Mouse (Mus musculus) urinary bladder, postnatal 10 days (tissue): ENCODE measurements around the gene Arrdc2.

Experiments used
- DNase-seq: peaks from one replicate; pipeline ENCODE4 v3.0.0; 2022; ENCODE audit warnings: low spot score

Gene Arrdc2

DNA sequence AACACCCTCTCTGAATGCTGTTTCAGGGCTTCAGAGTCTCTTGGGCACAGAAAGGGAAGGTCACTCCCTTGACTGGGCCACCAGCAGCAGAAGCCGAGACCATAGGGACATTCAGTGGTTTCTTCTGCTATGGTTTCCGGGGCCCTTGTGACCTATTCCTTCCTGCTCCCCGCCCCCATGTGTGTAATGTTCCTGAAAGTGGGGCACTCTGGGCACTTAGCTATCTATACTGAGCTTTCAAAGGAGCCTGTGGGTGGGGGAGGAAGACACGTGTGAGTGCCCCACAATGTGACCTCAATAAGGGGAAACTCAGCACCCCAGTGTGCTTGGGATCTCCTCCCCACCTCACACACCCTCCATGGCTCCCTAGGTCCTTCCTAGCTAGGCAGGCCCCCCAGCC is 33.0 kb downstream of the Arrdc2 start:
- no peak for DNase-seq

DNA sequence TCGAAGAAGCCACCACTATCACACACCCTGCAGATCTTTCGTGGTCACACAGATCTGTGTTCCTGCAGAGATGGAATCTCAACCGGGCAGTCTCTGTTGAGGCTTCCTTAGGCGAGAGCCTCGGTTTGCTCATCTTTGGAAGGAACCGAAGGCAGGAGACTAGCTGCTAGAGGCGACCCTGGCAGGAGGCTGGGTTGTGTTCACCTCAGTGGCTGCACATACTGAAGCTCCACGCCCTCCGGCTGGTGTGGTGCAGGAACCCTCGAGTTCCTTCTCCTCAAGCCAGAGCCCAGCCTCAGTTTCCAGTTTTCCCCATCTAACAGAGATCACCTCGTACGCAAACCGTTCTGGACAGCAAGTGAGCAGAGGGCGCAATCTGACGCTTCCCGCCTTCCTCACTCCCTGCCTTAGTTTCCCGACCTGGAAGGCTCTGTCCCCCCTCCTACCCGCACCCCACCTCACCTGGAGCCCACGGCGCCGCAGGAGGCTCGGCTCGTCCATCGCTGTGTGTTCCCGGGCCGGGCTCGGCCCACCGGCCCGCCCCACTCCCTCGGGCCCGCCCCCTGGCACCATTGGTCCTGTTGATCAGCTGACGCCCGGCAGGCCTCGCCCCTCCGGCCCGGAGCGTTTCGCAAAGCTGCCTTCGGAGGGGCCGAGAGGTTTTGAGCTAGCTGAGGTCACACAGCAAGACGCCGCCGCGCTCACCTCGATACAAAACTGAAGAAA is 34.9 kb downstream of the Arrdc2 start, which contains the start of gene Mast3:
Mast3 (minus strand) TSS at position 574 of the 726 bp plus-strand sequence.
- no peak for DNase-seq

DNA sequence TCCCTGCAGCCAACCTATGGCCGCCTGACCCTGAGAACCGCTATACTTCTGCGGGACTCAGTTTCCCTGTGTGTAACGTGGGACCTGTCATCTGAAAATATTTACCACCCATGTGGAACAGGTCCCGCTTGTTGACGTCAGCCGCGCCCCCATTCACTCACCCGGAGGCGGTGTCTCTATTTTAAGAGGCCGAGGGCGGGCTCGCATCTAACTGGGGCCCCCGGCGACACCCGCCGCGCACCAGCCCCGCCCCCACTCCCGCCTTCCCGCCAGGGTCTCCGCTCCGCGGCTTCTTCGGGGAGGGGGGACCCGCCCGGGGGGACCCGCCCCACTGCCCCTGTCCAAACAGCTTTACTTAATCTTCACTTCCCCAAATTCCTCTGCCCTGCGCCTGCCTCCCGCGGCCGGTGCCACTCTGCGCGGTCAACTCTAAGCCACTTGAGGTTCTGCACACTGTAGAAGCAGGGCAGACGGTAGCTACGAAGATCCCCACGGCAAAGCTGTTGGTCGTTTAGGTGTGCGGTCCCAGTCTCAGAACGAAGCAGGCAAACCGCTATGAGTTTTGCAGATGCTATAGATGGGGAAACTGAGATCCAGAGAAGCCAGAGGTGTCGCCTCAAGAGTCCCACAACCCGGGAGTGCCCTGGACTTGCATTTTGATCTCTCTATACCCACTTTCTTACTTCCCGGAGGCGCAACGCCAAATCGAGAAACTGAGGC is 35.6 kb downstream of the Arrdc2 start:
- DNase-seq, result no peak

DNA sequence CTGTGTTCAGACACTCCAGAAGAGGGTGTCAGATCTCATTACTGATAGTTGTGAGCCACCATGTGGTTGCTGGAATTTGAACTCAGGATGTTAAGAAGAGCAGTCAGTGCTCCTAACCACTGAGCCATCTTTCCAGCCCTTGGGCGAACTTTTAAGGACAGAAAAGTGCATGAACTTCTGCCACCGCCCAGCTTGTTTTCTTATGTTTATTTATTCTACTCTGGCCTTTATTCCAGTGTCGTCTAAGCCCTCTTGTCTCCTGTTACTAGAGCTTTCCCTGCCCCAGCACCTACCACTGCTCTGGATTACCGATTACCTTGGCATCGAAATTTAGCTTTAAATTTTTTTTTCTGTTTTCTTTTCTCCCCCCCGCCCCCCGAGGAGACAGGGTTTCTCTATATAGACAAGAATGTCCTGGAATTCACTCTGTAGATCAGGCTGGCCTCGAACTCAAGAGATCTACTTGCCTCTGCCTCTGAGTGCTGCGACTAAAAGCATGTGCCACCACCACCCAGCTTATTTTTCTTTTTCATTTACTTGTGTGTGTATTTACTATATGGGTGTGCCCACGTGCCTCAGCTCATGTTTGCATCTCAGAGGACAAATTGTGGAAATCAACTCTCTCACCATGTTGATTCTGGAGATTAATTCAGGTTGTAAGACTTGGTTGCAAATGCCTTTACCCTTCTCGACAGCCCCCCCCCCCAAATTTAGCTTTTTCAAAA is 36.6 kb downstream of the Arrdc2 start:
- no peak for DNase-seq

DNA sequence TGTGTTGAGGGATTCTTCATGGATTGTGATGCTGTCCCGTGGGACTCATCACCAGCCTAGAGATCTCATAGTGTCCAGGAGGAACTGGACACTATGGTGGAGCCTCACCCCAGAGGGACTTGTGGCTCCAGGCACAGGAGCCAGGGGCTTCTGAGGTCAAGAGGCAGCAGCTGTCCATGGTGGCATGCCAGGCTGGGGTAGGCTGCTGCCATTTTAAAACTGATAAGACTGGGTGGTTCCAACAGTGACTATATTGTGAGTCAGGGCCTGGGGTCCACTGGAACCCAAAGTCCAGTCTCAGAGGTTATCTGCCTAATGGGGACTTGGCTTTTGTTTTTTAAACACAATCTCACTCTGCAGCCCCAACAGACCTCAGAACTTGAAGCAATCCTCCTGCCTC is 37.7 kb downstream of the Arrdc2 start:
- no peak for DNase-seq

DNA sequence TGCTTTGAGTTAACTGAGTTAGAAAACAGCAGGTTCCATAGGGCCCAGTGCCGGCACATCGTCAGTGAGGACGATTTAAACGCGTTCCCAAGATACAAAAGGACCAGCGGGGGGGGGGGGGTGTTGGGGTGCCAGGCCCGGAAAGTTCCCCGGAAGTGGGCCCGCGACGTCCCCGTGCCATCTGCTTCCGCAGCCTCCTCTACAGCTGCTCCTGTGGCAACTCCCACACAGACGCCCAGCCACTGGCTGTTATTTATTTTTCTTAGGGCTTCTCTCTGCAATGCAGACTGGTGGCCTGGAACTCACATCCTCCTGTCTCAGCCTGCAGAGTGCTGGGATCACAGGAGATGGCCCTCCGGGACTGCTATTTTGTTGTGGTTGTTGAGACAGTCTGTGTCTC is 38.4 kb downstream of the Arrdc2 start:
- DNase-seq, result no peak

DNA sequence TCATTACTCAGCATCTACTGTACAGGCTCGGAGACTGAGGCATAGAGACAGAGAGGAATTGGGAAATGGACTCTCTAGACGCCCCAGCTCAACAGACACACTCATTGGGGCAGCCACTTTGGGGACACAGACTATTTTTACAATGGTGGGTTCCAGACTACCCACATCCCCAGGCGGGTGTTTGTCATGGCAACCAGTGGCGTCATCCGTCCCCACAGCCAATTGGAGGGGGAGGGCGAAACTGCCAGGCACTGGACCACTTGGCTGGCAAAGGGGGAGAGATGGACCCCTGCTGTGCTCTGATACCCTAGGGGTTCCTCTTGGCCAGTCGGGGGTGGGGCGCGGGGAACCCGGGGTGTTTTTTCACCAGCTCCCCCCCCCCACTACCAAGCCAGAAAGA is 38.9 kb downstream of the Arrdc2 start:
- DNase-seq, result no peak

DNA sequence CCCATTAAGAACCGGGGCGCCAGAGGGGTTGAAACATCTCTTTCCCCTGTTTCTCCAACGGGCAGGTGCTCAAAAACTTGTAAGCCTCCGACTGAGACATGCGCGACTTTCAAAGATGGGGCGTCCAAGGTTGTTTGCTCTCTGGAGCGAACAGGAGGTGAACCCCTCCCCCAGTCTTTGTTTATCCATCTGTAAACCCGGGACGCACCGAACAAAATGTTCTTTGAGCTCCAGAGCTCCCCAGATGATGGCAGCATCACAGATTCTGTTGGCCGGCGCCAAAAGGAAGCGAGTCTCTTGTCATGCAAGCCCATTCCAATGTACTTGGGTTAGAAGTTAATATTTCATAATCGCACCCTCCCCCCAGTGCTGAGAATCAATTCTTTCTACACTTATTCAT is 41.2 kb downstream of the Arrdc2 start:
- DNase-seq, result no peak

DNA sequence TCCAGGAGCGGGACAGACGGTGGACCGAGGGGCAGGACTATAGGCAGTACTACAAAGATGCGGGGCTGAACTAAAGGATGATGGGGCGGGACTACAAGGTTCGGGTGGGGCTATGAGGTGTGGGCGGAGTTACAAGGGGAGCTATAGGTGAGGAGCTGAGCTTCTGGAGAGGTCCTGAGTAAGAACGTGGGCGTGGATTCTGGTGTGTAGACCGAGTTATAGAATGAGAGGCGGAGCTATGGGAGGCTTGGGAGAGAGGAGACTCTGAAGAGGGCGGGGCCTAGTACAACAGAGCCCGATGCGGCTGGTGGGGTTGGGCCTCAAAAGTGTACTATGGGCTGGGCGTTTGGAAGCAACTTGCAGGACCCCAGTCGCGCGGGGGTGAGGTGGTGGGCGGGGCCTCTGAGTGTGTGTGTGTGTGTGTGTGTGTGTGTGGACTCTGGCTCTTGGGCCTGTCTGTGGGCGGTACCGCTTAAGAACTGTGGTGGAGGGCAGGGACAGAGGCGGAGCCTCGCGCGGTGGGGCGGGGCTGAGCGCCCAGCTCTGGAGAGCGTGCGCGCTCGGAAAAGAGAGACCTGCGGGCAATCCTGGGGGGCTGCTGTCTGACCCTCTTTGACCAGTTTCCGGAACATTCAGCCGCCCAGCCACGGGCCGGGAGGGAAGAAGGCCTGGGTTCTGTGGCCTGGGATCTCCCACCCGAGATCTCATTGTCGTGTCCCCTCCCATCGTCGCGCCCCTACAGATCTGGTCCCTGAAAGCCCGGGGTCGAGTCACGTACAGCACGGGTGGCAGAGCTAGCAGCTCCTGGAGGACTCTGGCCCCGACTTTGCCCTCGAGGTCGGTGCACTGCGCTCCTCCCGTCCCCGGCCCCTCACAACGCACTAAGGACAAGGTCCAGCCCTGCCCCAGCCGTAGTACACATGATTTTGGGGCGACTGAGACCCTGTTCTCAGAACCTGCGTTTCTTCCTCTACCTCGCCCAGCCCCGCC is 42.1 kb downstream of the Arrdc2 start:
- DNase-seq, result no peak

DNA sequence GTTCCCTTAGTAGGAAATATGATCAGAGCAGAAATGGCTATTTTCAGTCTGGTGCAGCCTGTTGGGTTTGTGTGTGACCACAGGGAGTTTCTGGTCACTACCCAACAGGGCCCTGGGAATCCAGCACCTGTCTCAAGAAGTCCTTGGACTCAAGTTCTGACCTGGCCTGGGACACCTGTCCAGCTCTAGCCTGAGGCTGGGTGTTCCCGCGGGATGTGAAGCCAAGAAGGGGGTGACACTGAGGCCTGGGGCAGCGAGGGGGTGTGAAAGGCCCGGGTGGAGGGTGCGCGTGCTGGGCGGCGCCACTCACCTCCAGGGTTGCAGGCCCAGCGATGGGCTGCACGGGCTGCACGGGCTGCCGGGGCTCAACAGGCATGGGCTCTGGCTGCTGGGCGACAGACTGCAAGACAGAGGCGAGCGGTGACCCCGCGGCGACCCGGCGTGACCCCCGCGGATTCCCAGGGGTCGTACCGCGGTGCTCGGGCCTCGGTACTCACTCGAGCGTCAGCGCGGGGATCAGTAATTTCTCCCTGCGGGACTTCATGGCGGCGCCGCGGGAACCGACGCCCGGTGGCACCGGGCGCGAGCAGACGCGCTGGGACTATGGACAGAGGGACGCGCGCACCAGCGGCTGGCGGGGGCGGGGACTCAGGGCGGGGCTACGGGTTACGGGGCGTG is 43.0 kb downstream of the Arrdc2 start:
- DNase-seq, result no peak

DNA sequence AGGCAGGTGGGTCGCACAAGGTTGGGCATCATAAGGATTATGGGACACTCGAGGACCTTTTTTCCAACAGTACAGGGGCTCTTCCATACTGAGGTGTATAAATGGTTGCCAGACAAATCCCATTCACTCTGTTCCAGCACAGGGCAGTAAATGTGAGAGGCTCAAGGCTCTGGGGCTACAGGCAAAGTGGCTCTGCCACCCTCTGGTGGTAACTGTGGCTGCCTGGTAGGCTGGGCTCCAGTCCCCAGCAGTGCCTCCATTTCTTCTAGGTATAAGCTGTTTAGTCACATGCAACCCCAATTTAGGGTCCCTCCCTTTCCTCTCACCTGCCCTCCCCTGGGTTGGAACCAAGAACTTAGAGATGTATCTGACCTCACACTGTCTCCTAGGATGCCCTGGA is 44.1 kb downstream of the Arrdc2 start:
- no peak for DNase-seq

DNA sequence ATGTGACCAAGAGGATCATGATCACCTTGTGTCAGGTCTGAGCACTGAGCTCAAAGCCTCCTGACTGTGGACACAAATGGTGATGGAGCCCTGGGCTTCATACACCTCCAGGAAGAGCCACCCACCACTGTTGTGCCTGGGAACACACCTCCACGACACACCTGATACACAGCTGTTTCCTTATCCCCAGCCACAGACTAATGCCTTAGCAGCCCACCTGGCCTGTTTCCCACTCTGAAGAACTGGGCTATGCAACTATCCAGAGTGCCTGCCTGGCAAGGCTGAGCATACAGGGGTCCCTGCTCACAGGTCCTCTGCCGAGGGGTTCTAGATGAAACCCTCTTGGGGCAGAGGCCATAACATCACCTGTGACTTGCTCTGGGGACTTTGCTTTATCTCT is 45.3 kb downstream of the Arrdc2 start:
- DNase-seq, result no peak

DNA sequence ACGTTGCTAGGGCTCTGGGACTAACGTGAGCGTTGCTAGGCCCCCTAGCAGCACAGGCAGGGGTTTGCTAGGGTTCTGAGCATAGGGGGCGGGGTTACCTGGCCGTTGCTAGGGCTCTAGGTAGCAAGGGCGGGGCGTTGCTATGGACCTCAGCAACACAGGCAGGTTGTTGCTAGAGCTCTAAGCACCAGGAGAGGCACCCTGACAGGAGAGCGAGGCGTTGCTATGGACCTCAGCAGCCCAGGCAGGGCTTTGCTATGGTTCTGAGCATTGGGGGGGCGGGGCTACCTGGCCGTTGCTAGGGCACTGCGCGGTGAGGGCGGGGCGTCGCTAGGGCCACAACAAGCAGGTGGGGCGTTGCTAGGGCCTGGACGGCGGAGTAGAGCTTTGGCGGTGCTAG is 46.8 kb downstream of the Arrdc2 start:
- no peak for DNase-seq

DNA sequence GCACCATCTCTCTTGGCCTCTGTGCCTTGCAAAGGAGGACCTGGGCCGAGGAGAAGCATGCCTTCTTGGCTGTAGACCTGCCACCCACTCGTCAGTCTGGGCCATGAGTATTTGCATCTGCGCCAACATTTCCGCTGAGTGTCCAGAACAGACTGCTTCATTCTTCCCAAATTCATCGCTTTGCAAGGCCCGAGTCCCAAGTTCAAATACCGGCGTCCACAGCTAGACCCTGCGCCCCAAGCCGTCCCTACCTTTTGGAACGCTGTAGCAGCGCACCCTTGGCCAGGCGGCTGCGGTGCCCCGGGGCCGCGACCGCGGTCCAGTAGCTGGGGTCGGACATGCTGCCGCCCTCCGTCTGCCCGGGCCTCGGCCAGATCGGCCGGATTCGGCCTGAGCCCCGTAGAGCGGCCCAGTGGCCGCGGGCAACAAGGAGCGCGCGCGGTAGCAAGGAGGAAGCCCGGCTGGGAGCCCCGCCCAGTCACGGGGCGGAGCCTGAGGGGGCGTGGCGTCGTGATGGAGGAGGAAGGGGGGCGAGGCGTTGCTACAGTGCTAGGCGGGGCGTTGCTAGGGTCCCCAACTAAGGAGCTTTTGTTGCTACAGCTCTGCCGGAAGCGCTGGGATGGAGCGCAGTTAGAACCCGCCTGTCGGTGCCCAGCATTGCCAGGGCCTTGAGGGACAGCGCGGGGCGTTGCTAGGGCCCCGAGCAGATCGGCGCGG is 47.4 kb downstream of the Arrdc2 start:
- peak; percentile 92 for DNase-seq

DNA sequence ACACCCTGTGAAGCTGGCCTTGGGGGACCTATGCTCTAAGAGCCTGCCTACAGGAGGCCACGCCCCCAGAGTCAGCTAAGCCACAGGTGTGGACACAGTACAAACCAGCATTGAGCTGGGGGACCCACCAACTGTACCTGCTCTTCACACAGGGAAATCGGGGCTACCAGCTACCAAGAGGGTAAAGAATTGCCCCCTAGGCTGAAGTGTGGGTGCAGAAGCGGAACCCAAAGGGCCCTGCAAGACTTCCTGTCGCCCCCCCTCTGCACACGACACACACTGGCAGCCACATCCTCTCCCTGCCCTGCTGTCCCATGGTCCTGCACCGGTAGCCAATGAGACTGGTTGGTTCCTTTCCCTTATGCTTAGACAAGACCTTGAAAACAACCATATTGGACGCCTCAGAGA is 48.2 kb downstream of the Arrdc2 start:
- DNase-seq, result no peak

DNA sequence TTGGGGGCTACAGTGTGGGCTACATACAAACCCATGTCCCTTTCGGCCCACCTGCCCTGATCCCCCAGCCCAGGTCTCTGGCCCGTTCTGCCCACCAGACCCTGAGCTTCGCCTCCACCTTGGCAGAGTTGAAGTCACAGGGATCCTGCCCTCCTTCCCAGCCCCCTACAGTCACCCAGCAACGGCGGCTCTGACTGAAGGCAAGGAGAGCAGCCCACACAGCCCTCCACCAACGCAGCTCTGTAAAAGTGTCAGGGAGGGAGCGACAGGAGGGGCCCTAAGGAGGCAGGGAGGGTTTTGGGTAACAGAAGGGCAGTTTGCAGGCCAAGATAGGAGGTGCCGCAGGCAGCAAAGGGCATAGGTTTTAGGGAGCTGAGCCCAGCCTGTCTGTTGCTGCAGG is 48.7 kb downstream of the Arrdc2 start:
- DNase-seq, result no peak

DNA sequence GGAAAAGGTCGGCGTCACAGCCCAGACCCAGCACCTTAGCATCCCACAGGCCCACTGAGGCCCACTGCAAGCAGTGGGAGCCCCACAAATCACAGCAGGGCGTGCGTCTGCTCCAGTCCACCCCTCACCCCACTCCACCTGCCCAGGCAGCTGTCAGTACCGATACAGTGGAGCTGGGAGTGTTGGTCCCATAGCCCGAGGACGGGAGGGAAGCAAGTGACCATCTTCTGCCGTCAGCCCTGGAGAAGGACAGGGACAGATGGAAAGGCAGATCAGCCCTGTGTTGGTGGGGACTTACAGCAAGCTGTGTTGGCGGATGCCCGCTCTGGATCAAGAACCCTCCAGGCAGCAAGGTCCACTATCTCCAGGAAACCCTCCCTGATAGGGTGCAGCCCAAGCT is 50.5 kb downstream of the Arrdc2 start:
- no peak for DNase-seq

DNA sequence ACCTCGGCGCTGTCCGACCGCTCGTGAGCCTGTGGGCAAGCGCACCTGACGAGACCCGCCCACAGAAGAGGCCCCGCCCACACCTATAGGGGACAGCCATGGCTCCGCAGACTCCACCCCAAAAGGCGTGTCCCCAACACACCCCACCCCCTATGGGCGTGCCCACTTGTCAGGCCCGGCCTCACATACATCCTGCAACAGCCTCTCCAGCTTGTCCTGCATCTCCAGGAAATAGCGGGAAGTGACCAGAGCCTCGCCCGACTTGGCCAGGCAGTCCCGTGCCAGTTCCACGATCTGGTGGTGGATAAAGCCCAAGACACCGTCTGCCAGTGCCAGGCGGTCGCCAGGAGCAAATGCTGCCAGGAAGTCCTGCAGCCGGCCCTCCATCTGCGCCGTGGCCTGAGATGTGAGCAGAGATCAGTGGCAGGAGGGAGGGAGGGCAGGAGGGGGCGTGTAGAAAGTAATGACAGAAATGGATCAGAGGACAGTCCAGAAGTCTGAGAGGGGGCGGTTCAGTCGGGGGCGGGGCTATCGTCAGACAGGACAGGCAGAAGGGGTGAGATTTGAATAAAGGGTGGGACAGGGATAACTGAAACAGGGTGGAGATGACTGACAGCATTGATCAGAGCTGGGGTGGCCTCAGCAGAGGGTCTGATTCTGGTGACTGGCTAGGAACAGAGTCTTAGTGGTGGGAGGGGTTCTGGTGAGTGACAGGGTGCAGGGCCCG is 51.4 kb downstream of the Arrdc2 start:
- no peak for DNase-seq

DNA sequence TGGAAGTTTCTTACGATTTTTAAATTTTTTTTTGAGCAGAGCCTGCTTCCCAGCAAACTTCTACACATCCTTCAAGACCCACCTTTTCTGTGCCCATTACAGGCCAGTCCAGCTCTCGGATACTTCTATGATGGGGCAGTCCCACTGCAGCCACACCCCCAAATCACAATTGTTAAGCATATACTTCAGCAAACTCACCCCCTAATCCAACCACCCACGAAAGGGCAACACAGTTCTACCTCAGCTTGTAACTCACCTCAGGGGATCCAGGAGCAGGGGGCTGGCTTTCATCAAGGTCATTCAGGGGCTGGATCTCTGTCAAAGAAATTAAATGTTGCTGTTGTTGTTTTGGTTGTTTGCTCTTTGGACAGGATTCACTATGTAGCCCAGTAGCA is 52.5 kb downstream of the Arrdc2 start:
- DNase-seq, result no peak
